Mouse (Mus musculus) frontal cortex, postnatal 36 days (tissue): ENCODE data around the gene Hist1h3f.

Experiments used
- DNase-seq, 2 experiments: peaks; one replicate each; pipeline ENCODE4 v3.0.0; 2022; ENCODE audit warnings: low spot score in 2 of 2

Hist1h3f gene

DNA sequence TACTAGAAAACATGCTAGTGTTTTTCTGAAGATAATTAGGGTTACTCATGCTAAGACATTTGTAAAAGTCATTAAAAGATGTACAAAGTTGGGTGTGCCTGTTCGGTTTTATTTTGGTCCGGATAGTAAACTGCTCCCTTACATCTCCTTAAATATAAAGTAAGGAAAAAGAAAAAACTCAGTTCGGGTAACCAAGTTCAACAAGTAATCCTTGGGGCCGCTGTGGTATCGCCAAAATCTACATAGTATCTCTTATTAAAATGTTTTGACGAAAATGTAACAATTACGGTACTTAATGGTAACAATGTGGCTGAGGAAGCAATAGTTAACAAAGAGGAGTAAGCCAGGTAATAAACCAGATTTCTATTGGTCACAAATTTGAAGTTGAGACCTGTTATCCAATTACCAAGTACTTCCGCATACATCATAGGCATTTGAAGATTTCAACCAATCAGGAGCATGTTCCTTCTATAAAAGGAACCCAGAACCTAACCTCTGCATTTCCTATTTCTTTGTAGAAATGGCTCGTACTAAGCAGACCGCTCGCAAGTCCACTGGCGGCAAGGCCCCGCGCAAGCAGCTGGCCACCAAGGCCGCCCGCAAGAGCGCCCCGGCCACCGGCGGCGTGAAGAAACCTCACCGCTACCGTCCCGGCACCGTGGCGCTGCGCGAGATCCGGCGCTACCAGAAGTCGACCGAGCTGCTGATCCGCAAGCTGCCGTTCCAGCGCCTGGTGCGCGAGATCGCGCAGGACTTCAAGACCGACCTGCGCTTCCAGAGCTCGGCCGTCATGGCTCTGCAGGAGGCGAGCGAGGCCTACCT is at the start of gene Hist1h3f:
Gene Hist1h3f, plus strand, starts transcription at position 88 of the 822 bp plus-strand sequence.
- peak; percentile 75 to 89 for DNase-seq

DNA sequence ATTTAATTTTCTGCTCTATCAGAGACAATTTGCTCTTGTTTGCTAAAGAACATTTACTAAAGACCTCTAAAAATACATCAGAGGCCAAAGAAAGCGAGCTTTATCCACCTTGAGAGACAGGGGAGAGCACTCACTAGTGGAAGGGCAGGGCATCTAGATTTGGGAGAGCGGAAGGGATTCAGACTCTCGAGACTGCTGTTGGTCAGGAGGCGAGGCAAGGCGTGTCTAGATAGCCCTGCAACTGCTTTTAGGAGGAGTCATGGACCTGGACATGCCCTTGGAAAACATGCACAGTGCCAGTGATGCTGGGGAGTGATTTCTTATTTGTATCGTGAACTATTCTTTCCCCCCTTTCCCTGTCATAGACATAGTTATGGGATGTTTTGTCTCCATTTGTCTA is 48.3 kb upstream of the Hist1h3f start:
- no peak for DNase-seq

DNA sequence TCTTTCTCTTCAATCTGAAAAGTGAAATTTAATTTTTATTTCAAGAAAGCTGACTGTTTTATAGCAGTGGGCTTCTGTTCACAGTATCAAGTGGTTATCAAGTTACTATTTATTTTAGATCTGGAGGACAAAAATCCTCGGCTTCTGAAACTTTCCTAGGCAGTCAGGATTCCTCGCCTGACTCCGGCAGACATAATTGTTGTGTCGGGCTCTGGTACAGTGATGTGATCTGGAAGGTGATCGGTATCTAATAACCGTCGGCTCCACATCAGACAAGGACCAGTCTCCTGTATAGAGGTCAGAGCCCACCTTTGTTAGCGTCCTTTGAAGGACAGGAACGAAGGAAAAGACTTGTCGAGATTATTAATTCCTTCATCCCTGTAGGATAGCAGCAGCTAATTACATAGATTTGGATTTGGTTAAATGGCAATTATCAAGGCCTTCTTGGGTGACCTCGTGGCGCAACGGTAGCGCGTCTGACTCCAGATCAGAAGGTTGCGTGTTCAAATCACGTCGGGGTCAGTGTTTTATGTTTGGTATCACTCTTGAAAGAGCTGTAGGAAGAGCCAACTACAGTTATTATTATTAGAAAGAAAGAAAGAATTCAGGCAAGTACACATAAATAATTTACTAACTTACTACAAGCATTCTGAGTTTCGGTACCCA is 46.1 kb upstream of the Hist1h3f start:
- peak; percentile 51 to 64 for DNase-seq

DNA sequence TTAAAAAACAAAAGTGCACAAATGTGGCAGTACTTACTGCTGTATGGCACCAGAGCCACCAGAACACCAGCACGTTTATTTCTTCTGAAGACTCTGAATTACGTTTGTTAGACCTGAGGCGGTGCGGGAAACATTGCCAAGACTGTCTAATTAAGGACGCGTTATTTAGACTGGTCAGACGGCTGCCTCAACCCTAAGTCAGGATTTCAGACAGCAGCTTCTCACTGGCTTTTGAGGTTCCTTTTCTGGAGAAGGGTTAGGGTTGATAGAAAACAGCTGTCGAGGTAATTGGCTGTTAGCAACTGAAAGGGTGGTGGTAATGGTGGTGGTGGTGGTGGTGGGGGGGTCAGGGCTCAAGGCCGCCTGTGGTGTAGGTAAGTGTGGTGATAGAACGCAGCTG is 45.2 kb upstream of the Hist1h3f start:
- no peak for DNase-seq

DNA sequence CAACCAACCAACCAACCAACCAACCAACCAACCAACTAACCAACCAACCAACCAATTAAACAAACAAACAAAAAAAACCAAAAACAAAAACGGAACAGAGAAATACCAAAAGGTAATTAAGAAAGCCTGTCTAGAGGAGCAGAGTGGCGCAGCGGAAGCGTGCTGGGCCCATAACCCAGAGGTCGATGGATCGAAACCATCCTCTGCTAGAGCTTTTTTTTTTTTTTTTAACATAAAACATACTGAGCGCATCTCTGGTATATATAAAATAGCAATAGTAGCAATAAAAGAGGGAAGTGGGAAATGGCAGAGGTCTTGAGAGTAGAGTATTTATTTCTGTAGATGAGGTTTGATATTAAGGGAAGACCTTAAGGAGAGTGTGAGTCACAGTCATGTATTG is 43.9 kb upstream of the Hist1h3f start:
- DNase-seq = no peak

DNA sequence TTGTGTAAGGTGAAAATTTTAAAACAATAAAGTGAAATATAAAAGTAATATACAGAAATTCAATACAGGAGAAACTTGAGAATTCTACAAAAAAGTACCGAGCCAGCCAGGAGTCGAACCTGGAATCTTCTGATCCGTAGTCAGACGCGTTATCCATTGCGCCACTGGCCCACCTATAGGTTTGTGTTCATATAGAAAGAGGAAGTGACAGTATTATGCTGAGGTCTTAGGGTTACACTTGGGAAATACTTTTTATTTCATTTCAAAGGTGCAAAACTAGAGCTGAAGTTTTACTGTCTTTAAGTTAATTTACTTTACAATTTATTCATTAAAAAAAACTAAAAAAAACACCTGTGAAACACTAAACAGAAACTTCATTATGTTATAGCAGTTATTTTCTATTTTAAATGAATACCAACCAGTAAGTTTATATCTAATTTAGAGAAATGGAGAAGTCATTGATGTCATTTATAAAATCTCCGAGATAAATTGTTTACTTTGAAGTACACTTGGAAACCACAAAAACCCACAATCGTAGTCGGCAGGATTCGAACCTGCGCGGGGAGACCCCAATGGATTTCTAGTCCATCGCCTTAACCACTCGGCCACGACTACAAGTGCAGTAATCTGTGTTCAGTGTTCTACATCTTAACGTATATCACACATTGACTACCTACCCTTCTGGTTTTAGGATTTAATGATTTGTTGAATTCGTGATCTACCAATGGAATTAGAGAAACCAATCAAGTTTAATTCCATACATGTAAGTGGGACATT is 43.2 kb upstream of the Hist1h3f start:
- DNase-seq = peak; percentile 88 to 90

DNA sequence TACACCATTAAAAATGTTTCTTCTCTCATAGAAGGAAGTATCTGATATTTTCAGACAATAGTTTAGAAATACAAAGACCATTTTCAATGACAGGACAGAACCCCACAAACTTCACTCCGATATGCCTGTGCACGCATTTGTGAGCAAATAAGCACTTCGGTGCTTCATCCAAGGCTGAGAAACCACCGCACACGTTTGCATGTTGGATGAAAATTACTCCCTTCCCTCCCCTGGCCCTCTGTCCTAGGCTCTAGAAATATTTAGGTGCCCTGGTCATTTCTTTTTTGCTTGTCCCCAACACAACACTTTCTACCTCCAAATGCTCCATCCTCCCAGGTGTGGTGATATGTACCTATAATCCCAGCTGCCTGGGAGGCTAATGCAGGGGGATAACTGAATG is 42.3 kb upstream of the Hist1h3f start:
- DNase-seq = no peak

DNA sequence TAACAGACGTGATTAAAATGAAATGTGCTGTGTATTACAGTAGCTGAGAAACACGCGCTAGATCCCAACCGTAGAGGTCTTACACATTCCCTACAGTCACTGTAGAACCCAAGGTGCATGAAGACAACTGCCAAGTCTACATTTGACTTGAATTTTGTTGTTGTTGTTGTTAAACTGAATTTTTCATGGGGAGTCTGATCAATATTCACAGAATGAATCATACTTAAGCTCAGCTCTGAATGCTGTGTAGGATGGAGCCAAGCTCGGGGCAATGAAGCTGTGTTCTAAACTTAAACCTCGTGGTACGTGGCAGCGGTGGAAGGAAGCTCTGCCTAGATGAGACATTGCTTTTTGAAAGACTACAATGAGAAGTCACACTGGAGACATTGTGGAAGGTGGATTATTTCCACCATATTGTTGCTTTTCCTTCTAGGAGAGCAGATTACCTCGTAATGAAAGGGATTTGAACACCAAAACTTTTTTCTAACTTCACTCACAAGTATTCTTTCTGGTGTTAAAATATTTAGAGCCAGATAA is 41.8 kb upstream of the Hist1h3f start:
- no peak for DNase-seq

DNA sequence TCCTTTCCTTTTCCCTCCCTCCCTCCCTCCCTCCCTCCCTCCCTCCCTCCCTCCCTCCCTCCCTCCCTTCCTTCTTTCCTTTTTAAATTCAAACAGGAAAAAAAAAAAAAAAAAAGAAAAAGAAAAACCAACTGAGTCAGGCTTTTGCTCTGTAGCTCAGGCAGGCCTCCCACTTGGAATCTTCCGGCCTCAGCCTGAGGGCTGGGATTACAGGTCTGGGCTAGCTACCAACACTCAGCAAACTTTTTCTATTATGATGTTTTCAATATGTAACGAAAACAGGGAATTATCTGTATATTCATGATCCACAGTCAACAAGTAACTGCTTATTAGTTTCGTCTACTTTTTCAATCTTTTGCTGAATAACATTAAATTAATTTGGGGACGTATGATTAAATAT is 40.9 kb upstream of the Hist1h3f start:
- no peak for DNase-seq

DNA sequence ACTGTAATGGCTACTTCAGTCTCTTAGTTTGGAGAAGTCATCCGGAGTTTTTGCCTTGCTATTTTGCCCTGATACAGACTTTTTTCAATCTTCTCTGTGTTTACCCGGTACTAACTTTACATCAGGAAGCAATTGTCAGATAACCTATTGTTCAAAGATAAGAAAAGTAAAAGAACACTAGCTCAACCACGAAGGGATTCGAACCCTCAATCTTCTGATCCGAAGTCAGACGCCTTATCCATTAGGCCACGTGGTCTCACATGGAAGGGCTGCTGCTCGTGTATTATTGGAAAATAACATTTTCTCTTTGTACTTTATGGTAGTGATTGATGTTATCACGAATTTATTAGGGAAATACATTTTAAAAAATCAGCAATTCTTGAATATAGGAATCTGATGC is 40.1 kb upstream of the Hist1h3f start:
- DNase-seq = peak; percentile 59 to 77

DNA sequence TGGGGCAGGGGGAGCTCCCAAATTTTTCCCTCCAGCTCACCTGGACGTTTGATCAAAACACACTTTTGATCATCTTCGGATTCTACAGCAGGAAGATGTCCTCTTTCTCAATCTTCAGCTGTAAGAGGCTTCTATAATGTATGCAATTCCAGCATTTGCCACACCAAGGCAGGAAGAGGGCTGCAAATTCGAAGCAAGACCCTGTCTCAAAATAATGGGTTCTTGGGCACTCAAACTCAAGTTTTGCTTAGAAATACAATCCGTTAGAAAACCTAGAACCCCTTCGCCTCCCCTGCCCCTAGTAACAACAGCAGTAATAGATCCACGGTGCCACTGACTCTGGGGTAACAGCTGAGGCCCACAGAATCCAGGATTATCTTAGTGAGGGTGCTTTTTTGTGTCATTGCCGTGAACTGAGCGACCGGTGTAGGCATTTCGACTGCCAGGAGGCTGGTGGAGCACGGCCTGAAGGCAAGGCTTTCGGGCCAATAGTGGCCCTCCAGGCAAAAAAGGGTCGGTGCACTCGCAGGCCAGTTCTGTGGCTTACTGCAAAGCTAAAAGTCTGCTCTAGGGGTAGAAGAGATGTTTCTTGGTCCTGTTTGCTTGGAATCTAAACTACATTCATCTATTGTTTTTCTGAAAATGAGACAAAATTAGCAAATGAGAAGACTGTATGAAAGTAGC is 38.0 kb upstream of the Hist1h3f start:
- DNase-seq = no peak

DNA sequence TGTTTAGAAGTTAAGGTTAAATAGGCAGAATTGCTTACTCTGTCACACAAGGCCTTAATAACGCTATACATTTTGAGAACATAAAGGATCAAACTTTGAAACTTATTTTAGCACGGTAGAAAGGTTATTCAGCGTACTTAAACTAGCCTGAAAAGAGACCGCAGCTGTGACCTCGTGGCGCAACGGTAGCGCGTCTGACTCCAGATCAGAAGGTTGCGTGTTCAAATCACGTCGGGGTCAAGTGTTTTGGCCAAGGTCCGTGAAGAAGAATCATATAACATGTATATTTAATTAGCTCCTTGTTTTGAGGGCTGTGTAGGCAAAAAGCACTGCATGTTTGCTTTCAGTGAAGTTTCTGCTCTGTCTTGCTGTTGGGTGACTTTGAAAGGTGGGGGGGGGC is 37.5 kb upstream of the Hist1h3f start:
- peak in 1 of 2 experiments; percentile 46 for DNase-seq

DNA sequence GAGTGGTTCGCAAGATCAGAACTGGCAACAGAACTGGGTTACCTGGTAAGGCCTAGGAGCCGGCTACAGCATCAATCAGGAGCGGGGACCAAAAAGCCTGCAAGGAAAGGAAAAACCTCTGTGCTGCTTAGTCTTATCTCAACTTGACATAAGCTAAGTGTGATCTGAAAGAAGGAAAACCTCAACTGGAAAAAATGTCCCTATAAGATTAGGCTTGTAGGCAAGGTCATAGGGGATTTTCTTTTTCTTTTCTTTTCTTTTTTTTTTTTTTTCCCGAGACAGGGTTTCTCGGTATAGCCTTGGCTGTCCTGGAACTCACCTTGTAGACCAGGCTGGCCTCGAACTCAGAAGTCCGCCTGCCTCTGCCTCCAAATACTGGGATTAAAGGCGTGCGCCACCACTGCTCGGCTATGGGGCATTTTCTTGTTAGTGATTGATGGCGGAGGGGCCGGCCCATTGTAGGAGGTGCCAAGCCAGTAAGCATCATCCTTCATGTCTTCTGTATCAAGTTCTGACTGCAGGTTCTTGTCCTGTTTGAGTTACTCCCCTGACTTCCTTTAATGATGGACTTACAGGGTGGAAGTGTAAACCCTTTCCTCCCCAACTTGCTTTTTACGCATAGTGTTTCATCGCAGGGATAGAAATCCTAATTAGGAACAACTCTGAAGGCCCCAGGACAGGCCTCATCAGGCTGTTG is 36.9 kb upstream of the Hist1h3f start:
- DNase-seq = no peak

DNA sequence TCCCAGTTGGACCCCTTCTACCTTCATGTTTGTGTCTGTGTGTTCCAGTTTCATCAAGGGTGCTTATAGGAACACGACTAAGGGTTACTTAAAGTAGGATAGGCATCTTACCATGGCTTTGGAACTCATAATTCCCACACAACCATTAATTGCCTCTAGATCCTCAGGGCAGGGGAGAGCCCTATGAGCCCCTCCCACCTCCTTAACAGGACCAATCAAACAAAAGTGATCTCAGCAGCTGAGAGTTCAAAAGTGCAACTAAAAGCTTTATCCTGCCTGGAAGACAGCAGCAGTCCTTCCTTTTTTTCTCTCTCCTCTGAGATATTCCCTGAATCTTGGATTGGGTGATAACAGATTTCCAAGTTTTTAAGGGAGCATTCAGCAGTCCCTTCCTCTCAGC is 33.7 kb upstream of the Hist1h3f start:
- DNase-seq = no peak

DNA sequence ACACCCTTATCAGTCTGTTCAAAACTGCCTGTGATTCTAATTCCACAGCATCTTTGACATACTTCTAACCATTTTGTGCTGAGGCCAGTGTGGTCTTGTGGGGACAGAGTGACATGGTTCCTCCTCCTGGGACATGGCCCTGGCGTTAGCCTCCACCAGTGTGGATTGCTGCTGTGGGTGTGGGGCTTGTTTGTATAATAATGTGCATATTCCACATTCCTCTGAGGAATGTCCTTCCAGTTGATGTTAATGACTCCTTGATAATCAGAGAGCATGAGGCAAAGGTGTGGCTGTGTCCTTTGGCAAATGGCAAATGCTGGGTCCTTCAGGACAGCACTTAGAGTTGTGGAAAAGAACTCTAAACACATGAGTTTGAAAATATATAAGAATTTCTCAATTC is 30.3 kb upstream of the Hist1h3f start:
- DNase-seq = no peak

DNA sequence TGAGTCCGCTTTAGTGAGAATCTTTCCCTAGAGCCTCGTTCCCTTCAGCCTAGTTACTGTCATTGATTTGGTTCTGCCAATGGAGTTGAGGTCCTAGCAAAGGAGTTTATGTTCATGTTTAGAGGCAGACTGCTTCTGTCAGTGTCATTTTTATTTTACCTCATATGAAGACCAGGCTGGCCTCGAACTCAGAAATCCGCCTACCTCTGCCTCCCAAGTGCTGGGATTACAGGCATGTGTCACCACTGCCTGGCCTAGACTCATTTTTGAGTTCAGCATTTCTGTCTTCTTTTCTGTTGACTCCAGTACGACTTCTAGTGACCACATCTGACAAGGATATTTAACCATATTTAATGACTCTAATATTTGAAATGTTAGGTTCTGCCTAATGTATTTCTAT is 28.6 kb upstream of the Hist1h3f start:
- no peak for DNase-seq

DNA sequence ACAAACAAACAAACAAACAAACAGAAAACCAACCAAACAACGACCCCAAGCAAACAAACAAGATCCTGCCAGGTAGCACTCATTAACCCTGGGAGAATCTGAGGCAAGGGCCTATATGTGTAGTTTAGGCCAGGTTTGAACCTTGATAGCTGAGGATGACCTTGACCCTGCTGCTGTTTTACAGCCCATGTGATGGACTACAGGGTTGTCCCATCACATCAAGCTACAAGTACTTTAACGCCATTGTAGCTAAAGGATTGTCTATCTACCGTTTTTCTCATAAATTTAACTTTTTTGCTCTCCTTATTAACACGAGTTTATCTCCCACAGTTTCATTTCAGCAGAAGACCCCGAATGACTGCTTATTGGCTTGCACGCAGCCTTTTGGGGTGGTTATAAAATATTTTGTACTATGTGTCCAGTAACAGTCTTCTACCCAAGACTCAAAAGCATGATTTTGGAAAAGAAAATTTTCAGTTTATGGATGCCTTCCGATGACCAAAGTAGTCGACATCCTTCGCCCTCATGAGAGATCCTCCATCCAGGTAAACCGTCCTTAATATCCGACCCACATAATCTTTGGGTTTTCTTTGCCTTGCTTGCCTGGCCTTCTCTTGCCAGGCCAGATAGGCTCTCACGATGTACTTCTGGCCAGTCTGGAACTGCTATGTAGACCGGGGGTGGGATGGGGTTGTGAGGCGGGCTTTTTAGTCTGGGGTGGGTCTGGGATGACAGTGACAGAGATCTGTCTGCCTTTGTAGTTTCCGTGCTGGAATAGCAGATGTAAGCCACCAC is 27.8 kb upstream of the Hist1h3f start:
- no peak for DNase-seq

DNA sequence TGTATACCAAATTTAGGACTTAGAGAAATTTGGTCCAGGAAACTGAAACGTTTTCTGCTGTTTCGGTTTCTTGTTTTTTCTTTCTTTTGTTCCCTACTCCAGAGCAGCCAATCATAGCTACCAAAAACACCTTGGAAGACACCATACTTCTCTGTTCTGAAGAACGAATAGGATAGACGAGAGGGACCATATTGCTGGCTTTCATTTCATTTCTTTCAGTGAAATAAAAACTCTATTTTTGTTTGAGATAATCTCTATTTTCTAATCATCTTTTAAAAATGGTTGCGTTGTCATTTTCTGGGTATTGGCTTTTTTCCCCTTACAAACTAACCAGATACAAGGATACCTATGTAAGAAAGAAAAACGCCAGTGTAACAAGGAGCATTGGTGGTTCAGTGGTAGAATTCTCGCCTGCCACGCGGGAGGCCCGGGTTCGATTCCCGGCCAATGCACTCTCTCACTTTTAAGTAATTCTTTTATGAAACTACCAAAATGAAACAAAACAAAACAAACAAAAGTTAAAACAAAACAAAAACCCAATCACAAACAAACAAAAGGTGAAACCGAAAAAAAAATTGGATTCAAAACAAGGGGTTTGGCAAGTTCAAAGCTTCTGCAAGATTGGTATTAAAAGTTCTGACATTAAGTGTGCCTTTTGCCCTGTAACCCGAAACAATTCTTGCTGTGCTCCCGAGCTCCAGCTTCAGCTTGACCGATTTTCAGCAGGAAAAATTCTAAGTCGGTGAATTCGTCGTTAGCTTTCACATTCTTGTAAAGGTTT is 26.8 kb upstream of the Hist1h3f start:
- DNase-seq = peak; percentile 72 to 74

DNA sequence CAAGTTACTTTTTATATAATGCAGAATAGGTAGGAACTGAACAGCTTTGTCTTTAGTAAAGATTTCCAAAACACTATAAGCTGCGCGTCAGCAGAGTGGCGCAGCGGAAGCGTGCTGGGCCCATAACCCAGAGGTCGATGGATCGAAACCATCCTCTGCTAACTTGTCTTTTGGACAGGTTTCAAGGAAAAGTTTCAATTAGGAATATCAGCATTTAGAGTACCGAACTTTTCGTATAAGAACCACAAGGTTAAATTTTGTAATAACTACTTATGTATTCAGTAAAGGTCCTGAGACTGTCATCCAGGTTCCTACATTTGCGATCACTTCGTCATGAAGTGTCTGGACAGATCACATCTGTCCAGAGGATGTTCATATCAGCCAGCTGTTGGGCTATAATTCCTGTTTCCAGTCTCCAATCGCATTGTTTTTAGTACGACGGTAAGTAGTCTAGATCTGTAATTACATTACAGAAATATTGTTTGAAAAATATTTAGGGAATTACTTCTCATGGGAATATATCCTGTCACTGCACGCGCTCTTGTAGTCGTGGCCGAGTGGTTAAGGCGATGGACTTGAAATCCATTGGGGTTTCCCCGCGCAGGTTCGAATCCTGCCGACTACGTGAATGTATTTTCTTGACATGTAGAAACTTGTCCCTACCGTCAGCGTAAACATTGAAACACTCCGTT is 26.1 kb upstream of the Hist1h3f start:
- peak; percentile 95 to 97 for DNase-seq
